Mouse (Mus musculus) gastrocnemius, postnatal 14 days (tissue): ENCODE data around the gene Fam174b. TPM values are rescaled to one million over a fixed set of nuclear protein-coding genes. Genes with fewer than 3 reads are reported as not detected.
A peak's percentile ranks its signal among the peaks of the same experiment; 100 is the strongest.

ENCODE experiments used
- DNase-seq: peaks from one replicate; pipeline ENCODE4 v3.0.0; 2021; ENCODE audit warnings: mixed read lengths
- intact Hi-C: fragments of 180-260 bp; cut with DNase I; formaldehyde crosslinking; loops from one replicate; pipeline ENCODE4 v1.15.1; 2025; ENCODE audit warnings: low total_unique reads
- long read RNA-seq, 2 experiments: library from polyadenylated mRNA; stranded (forward); transcript quantifications; one replicate each; pipeline ENCODE4 v2.0.0; 2021
- total RNA-seq, 2 experiments: library from RNA; stranded (reverse); gene quantifications; 2 replicates each; pipeline ENCODE4 v1.2.3; 2021

The Fam174b gene
- total RNA-seq, result 1 to 10 TPM; 2.4 to 3.0 TPM
- long read RNA-seq, experiment 1, transcript Fam174b-201 (3 exons, 2,683 nt), result major isoform, 7 of 7 reads
- long read RNA-seq, experiment 1, partial matches to known transcripts, result 0 of 7 reads
- long read RNA-seq, experiment 1, other reads (novel, unspliced or antisense), result 0 of 7 reads
- long read RNA-seq, experiment 2, transcript Fam174b-201 (3 exons, 2,683 nt), result major isoform, 10 of 11 reads
- long read RNA-seq, experiment 2, partial matches to known transcripts, result 0 of 11 reads
- long read RNA-seq, experiment 2, other reads (novel, unspliced or antisense), result 1 of 11 reads

DNA sequence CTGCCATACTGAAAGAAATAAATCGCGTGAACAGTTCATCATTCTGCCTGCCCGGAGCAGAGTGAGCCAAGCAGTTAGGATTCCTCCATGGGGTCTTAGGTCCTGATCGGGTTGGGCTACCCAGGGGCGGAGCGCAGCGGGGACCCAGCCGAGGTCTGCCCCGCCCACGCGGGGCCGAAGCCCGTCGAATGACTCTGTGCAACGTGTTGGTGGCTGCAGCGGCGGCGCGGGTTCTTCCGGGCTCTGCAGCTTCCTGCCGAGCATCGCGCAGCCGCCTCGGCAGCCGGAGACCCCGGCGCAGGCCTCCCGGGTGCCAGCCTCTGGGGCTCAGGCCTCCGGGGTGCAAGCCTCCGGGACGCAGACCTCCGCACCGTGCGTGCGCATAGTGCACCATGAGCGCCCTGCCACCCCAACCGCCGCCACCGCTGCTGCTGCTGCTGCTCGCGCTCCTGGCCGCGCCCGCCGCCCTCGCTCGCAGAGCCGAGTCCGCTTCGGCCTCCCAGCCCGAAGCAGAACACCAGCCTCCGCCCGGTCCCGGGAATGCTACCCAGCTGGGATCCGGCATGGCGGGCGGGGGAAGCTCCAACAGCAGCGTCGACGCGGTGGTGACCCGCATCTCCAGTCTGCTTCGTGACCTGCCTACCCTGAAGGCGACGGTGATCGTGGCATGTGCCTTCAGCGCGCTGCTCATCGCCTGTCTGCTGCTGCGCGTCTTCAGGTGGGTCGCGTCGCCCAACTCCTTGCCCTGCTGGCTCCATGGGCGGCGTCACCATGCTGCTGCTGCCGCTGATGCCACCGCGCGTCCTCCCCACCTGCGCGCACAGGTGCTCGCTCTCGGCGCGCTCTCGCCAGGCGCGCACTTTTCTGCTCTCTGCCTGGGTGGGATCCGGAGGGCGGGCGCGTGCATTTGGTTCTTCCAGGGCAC is at the start of gene Fam174b:
Fam174b (plus strand) TSS at position 192 of the 925 bp plus-strand sequence.
- intact Hi-C loops, result no loop called here
- DNase-seq, result peak; percentile 48

DNA sequence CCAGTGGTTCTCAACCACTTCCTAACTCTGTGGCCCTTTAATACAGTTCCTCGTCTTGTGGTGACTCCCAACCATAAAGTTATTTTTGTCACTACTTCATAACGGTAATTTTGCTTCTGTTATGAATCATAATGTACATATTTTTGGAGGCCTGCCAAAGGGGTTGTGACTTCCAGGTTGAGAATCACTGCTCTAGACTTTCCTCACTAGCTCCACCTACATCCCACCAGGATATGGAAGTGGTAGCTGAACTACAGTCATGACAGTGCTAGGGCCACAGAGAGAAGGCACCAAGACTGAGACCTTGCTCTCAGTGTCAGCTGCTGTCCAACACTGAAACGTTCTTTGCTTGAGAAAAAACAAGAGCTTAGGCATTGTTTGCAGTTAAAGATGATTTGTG is 43.0 kb upstream of the Fam174b start:
- no peak for DNase-seq
- intact Hi-C loops, result no loop called here

DNA sequence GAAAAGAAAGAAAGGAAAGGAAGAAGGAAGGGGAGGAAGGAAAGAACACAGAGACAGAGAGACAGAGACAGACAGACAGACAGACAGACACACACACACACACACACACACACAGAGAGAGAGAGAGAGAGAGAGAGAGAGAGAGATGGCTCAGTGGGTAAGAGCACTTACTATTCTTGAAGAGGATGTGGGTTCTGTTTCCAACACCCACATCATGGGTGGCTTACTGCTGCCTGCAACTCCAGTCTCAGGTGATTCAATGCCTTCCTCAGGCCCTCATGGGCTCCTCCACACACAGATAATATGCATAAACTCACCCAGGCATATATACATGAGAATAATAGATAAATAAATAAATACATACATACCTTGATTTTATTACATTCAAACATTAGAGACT is 35.8 kb upstream of the Fam174b start:
- intact Hi-C loops, result no loop called here
- DNase-seq, result no peak

DNA sequence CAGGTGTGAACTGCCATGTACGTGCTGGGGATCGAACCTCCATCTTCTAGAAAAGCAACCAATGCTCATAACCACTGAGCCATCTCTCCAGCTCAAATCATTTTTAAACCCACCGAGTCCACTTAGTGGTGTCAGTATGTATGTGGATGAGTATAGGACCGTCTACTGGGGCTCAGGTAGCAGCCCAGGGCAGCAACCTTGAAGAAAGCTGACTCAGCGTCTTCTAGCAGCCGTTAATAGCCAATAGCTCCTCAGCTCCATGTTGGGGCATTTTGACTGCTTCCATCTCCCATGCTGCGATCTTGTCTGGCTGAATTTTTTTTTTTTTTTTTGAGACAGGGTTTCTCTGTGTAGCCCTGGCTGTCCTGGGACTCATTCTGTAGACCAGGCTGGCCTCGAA is 26.6 kb upstream of the Fam174b start:
- intact Hi-C loops, result no loop called here
- DNase-seq, result no peak

DNA sequence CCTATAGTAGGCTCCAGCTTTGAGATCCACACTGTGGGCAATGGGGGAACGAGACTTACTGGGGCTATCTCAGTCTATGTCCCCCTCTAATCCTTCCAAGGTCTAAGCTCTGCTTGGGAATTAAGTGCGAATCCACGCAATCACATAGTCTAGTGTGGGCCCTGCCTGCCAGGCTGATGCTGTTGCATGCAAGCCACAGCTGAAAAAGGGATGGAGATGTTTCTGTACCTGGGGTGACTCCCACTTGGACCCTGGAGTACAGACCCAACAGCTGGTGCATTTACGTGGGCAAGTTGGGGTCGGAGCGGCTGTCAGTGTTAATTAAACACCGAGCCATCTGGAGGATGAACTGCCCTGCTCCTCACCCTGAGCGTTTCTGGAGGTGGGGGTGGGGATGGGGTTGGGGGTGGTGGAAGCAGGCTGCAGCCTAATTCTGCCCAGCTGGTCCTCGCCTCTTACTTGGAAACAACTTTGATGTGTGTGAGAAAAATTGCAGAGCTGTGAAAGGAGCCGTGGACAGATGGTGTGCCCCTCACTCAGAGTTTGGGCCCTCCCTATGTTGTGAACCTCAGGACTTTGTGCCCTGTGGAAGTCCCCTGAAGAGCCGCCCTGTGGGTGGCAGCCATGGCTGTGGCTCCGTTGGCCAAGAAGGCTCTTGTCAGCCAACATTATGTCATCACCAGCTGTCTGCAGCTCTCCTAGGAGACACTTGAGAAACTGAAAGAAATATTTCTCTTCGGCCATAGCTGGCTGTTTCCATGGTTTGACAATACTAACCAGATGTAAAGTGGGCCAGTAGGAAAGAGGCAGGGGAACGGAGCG is 24.0 kb upstream of the Fam174b start:
- intact Hi-C loops, result no loop called here
- peak; percentile 60 for DNase-seq

DNA sequence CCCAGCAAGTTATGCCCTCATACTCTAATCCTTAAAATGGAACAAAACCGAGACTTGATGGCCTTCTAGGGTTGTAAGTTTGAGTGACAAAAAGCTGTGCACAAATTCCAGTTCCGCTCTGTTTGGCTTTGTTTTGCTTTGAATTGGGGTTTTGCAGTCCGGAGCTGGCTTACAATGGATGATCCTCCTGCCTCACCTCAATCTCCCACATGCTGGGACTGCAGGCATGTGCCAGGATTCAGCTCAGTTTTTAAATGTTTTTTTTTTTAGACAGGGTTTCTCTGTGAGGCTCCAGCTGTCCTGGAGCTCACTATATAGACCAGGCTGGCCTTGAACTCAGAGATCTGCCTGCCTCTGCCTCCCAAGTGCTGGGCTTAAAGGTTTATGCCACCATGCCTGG is 23.3 kb upstream of the Fam174b start:
- no peak for DNase-seq
- intact Hi-C loops, result no loop called here

DNA sequence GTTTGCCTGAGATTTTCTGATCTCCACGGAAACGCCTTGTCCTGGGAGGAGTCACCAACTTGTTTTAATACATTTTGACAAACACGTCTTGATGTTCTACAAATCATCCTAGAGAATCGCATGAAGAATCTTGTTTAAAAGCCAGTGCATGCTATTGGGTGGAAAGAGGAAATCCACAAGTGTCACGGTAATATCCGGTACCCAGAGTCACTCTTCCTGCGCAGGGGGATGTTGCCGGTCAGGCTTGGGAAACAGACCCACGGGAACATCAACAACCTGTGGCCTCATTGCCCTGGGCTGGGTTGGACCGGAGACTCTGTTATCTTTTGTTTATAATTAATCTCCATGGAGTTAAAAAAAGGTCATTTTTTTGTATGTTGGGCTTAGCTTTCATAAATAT is 22.1 kb upstream of the Fam174b start:
- intact Hi-C loops, result no loop called here
- DNase-seq, result no peak

DNA sequence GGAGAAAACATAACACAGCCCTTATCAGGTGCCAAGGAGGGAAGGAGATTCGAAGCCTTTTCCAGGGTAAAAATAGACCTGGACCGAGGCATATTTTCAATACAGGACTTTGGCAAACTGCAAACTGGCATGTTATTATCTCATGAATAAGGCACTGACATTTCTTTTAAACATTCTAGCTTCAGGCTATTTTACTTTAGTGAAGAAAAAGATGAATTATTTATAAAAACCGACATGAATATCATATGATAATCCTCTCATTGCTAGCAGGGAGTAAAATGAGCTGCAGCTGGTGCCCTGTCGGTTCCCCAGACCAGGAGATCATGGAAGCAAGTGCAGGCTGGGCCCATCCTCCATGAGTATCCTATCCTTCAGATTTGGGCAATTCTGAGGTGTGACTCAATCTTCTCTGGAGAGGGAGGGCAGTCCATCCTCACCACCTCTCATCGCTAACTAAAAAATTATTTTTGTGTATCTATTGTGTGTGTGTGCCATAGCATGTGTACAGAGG is 21.6 kb upstream of the Fam174b start:
- no peak for DNase-seq
- intact Hi-C loops, result no loop called here

DNA sequence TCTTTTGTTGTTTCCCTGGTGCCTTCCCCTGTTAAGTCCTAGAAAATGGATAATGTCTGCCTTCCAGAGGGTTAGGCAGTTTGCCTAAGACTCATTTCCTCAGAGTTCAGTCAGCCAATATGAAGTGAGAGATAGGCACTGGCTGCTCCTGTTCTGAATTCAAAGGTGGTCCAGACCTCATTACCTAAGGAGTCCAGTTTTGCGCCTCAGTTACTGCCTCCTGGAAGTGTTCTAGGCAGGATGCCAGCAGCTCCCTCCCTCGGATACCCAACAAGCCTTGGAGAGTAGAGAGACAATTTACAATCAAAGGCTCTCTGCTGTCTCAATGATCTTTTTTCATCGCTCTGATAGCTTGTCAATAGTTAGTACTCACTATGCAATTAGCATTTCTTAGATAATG is 19.1 kb upstream of the Fam174b start:
- no peak for DNase-seq
- intact Hi-C loops, result no loop called here

DNA sequence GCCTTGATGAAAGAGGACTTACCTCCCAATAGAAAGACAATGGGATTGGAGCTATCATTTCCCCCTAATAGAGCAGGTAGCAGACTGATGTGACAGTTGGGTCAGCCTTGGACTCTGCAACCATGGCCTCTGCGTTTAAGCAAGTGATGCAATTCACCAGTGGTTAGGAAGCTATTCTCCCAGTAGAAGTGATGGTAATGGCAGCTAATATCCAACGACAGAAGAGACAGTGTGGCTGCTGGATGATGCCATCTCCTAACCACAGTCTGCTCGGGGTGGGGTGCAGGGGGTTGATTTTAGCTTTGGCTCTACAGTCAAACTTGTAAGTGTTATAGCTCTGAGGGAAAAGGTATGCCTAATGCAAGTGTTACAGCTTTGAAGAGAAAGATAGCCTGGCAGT is 18.3 kb upstream of the Fam174b start:
- DNase-seq, result no peak
- intact Hi-C loops, result no loop called here

DNA sequence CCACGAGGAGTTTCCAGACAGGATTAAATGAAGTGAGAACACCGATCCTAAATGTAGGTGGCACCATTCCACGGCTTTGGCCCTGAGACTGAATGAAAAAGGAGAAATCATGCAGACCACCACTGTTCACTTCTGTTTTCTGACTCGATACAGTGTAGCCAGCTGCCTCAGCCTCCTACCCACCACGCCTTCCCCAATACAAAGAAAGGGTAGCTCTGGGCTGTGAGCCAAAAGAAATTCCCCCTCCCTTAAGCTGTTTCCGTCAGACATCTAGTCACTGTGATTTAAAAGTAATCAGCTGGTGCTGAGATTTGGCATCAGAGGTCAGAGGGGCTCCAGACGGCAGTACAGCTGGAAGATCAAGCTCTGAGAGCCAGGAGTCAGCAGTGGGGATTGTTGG is 10.2 kb upstream of the Fam174b start:
- no peak for DNase-seq
- intact Hi-C loops, result no loop called here

DNA sequence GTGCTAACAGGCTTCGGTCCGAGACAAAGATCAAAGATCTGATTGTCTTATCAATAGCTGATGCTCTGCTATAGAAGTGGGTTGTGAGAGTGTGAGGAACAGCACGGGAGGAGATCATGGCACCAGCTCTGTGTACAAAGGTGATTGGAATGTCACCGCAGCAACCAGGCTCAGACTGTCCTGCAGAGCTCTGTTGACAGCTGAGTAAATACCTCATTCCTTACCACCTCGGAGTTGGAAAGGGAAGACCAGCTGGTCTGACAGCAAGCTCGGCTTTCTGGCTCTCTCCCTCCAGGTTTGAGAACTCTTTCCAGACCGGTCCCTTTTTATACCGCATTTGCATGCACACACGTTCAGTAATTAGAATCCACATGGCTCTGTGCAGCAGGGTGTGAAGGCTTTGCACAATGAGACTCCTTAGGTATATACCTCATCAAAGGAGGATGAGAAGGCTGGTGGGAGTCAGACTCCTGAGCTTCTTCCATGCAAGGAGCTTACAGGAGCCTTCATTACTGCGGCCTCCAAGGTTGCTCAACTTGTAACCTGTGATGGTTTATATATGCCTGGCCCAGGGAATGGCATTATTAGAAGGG is 9.6 kb upstream of the Fam174b start:
- DNase-seq, result no peak
- intact Hi-C loops, result no loop called here

DNA sequence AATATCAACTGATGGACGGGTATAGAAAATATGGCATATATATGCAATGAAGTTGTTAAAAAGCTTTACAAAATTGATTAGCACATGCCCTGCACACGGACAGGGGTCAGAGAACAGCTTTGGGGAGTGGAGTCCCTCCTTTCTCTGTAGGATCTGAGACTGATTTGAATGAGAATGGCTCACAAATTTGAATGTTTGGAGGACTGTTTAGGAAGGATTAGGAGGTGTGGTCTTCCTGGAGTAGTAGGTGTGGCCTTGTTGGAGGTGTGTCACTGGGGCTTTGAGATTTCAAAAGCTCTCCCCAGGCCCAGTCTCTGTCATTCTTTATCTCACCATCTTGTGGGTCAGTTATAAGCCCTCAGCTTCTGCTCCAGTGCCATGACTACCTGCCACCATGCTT is 4.1 kb upstream of the Fam174b start:
- intact Hi-C loops, result no loop called here
- no peak for DNase-seq

DNA sequence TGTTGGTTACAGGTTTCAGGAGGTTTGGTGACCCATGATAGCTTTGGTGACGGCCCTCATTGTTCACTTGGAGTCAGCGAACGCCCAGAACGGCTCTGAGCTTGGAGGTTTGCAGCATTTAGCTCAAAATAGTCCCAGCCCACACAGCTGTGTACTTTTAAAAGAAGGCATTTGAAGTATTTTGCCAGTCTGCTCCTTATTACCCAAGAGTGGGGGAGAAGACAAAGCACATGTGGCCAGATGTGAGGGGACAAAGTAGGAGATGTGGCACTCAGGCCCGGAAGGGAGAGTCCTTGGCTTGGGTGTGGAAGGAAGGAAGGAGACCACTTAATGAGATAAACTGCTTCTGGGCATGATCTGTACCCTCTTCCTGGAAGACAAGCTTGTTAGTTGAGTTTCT is 1.3 kb downstream of the Fam174b start:
- intact Hi-C loops, result no loop called here
- no peak for DNase-seq

DNA sequence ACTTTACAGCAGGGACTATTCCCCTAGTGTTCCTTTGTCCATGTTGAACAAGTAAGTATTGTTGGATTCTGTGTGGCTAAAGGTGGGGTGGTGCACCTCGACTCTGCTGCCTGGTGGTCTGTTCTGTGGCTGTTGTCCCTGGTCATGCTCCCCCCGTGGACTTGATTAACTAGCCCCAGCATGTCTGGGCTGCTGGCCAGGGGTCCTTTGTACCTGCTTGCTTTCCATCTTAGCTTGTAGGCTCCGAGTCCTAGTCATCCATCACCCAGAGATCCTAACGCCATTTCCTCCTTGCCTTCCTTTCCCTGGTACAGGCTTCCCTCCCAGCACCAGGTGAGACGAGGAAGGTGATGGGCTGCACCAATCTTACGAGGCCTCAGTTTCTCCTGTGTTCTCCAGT is 1.7 kb downstream of the Fam174b start:
- intact Hi-C loops, result no loop called here
- DNase-seq, result no peak

DNA sequence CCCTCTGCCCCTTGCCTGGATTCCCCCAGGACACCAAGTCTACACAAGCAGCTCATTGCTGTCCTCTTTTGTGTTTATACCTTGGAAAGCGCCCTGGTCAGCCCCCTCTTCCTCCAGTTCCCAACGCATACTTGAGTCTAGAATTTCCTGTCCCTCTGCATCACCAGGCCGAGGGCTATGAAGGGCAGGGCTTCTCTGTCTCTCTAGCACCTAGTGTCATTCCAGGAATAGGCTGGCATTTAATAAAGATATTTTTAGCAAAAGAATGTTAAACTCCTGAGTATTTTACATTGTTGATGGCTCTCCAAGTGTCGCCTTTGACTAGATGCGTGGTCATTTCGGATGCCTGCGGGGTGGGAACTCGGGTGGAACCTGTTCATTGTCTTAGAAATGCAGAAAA is 3.0 kb downstream of the Fam174b start:
- intact Hi-C loops, result no loop called here
- DNase-seq, result no peak

DNA sequence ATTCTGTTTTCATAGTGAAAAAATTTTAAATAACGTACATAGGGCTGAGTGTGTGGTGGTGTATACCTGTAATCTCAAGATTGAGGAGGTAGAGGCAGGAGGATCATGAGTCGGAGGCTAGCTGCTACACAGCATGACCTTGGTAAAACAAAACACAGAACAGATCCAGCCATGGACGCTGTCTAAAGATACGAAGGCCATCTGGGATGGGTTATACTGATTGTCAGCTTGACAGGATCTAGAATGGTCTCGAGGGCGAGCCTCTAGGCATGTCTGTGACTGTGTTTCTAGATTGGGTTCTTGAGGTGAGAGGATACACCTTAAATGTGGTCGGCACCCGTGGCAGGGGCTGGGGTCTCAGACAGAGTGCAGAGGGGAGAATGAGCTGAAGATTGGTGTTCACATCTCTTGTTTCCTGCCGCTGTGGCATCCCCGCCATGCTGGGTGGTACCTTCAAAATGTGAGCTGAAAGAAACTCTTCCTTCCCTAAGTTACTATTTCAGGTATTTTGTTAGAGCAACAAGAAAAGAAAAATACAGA is 3.8 kb downstream of the Fam174b start:
- DNase-seq, result no peak
- intact Hi-C loops, result no loop called here

DNA sequence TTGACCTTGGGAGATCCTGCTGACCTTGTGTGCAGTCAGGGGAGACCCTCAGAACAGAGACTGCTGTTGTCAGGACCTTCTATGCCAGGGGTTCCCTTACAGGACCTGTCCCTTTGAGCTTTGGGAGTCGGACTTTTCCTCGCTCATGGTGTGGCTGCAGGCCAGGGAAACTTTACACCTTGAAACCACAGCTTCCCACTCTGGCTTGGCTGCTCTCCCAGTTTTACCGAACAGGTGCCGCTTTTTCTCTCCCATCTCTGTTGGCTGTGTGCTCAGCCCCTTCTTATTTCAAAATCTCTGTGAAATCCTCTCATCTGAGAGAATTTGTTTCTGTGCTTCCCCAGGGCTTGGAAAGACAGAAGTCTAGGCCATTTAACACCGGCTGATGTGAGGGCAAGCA is 5.8 kb downstream of the Fam174b start:
- peak; percentile 39 for DNase-seq

DNA sequence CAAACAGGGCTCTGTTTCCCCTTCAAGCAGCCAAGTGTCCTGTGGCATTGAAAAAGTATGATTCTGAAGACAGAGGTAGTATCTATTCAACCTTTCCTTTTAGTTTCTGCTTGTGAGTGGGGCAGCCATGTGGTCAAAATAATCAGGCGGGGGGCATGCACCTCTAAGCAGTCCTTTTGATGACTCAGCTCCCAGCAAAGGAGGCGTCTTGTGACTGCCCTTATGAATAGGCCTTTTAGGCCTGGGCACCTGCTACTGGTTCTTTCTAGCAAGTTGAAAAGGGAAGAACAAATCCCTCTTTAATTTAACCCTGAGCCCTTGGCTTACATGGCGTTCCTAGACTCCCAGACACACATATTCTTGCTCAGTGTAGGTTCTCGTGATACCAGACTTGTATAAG is 6.7 kb downstream of the Fam174b start:
- intact Hi-C loops, result loop anchor here (5.0 kb wide), 1 partner anchor 90 kb away; no protein-coding TSS in a partner anchor
- no peak for DNase-seq

More for the DNA sequence above, 5.8 kb downstream of the Fam174b start:
- intact Hi-C loops, result loop anchor here (5.0 kb wide), 1 partner anchor 89 kb away; no protein-coding TSS in a partner anchor
